In genomic region chr7:114103629-114104347, GRCm38 (mm10) we compare ENCODE assay signal across 12 mouse cellular contexts. TPM values are rescaled to one million over a fixed set of nuclear protein-coding genes. Genes with fewer than 3 reads are reported as not detected.
A peak's percentile ranks its signal among the peaks of the same experiment; 100 is the strongest.
DNase-seq lines count a peak whose midpoint lies in the region; ATAC-seq and TF ChIP-seq lines count a peak whose summit lies in the region.
"Had no signal": no experiment of that assay in that cellular context is flagged by ENCODE, and none has a peak within 500 bp of the region (broad histone marks: within the 10 kb centered on the region; RNA-seq: fewer than 3 reads in every experiment).

No protein-coding gene starts in this region.

- peaks cover 63% of the 10 kb centered on the region for H3K4me1 ChIP-seq in heart, embryonic 11.5 days (ENCODE audit: control insufficient read depth, insufficient read depth, low read length)
- H3K4me1 ChIP-seq in liver, postnatal 0 days (ENCODE audit: insufficient read depth) = peaks cover 32% of the 10 kb centered on the region
- peaks cover 14% of the 10 kb centered on the region for H3K4me1 ChIP-seq in liver, embryonic 11.5 days (replicated peaks; ENCODE audit: control insufficient read depth, insufficient read depth, low read length)

- no peaks in the 10 kb centered on the region for H3K27me3 ChIP-seq in heart, embryonic 11.5 days (ENCODE audit: control insufficient read depth, insufficient read depth, low read length)
- no peaks in the 10 kb centered on the region for H3K27me3 ChIP-seq in liver, postnatal 0 days (ENCODE audit: insufficient read depth, low read length)
- H3K27me3 ChIP-seq in liver, embryonic 11.5 days (replicated peaks; ENCODE audit: control insufficient read depth, insufficient read depth, low read length) = no peaks in the 10 kb centered on the region
- H3K27me3 ChIP-seq: neural tube, embryonic 13.5 days had no signal

- no peak for TF ChIP-seq CTCF in liver, postnatal 0 days (IDR thresholded peaks at IDR 0.05; ENCODE audit: low read depth)

- H3K9me3 ChIP-seq in heart, embryonic 11.5 days (replicated peaks; ENCODE audit: control insufficient read depth, low read length) = no peaks in the 10 kb centered on the region
- no peaks in the 10 kb centered on the region for H3K9me3 ChIP-seq in liver, postnatal 0 days (ENCODE audit: low read length)
- no peaks in the 10 kb centered on the region for H3K9me3 ChIP-seq in liver, embryonic 11.5 days (ENCODE audit: control insufficient read depth, low read length)
- H3K9me3 ChIP-seq: neural tube, embryonic 13.5 days had no signal

- no peak for DNase-seq in heart, adult 9 months (ENCODE audit: low spot score in 2 of 2)
- DNase-seq in liver, postnatal 0 days = peak; percentile 34
- no peak for DNase-seq in liver, embryonic 11.5 days (ENCODE audit: low spot score)
- peak; percentile 22 for DNase-seq in lung, postnatal 10 days
- DNase-seq in cerebellum, adult 8-10 months = no peak
- DNase-seq in retina, postnatal 1 day = no peak
- no peak for DNase-seq in spleen, adult 18-20 months
- DNase-seq: adrenal gland, postnatal 14 days had no signal

- peak overlapping the region; percentile 36 for H3K4me2 ChIP-seq in heart, embryonic 11.5 days
- H3K4me2 ChIP-seq in liver, postnatal 0 days (ENCODE audit: low read depth, low read length) = peak overlapping the region; percentile 43
- no peak overlapping the region for H3K4me2 ChIP-seq in liver, embryonic 11.5 days
- H3K4me2 ChIP-seq: hindbrain, embryonic 14.5 days; neural tube, embryonic 13.5 days had no signal

- no peaks in the 10 kb centered on the region for H3K36me3 ChIP-seq in heart, embryonic 11.5 days (ENCODE audit: control insufficient read depth, insufficient read depth, low read length)
- no peaks in the 10 kb centered on the region for H3K36me3 ChIP-seq in liver, postnatal 0 days (replicated peaks; ENCODE audit: insufficient read depth, low read length)
- H3K36me3 ChIP-seq in liver, embryonic 11.5 days (ENCODE audit: control insufficient read depth, insufficient read depth, low read length) = no peaks in the 10 kb centered on the region
- H3K36me3 ChIP-seq: neural tube, embryonic 13.5 days had no signal

- no peak overlapping the region for H3K27ac ChIP-seq in heart, embryonic 11.5 days (ENCODE audit: low read depth, low read length)
- H3K27ac ChIP-seq in liver, postnatal 0 days (ENCODE audit: low read depth) = no peak overlapping the region
- H3K27ac ChIP-seq in liver, embryonic 11.5 days (ENCODE audit: low read depth, low read length) = no peak overlapping the region
- H3K27ac ChIP-seq: hindbrain, embryonic 14.5 days; neural tube, embryonic 13.5 days had no signal

- no peak overlapping the region for H3K9ac ChIP-seq in heart, embryonic 11.5 days (ENCODE audit: low read depth, low read length)
- H3K9ac ChIP-seq in liver, postnatal 0 days (replicated peaks) = no peak overlapping the region
- no peak overlapping the region for H3K9ac ChIP-seq in liver, embryonic 11.5 days (ENCODE audit: low read depth, low read length)
- H3K9ac ChIP-seq: hindbrain, embryonic 14.5 days; neural tube, embryonic 13.5 days had no signal

- no peak for ATAC-seq in heart, embryonic 11.5 days (replicated peaks; ENCODE audit: insufficient number of reproducible peaks, low FRiP score, low TSS enrichment)
- ATAC-seq in liver, postnatal 0 days = peak; percentile 90
- no peak; the same call in 1 of the 2 replicates for ATAC-seq in liver, embryonic 11.5 days (replicated peaks; ENCODE audit: low FRiP score)
- ATAC-seq: forebrain, embryonic 14.5 days had no signal

- peak; percentile 61; the same call in 1 of the 2 replicates for TF ChIP-seq EP300 in liver, postnatal 0 days (IDR thresholded peaks at IDR 0.05; ENCODE audit: low read depth)

- 71% methylated on average over 24 of the region's 24 CpGs for WGBS in heart, embryonic 11.5 days (ENCODE audit: insufficient replicate concordance)
- 63% methylated on average over 24 of the region's 24 CpGs for WGBS in liver, postnatal 0 days (ENCODE audit: insufficient replicate concordance)
- 80% methylated on average over 24 of the region's 24 CpGs for WGBS in liver, embryonic 11.5 days

- no peak overlapping the region for H3K4me3 ChIP-seq in heart, embryonic 11.5 days (ENCODE audit: low read depth, low read length)
- no peak overlapping the region for H3K4me3 ChIP-seq in liver, postnatal 0 days (ENCODE audit: low read depth, low read length)
- no peak overlapping the region for H3K4me3 ChIP-seq in liver, embryonic 11.5 days (ENCODE audit: low read depth, low read length)
- H3K4me3 ChIP-seq: neural tube, embryonic 13.5 days had no signal

RNA-seq across cellular contexts. Expression of gene Rras2, which starts 13.8 kb away (rescaled TPM):
- 53.9 and 56.8 TPM in 2 replicates for polyA plus RNA-seq in heart, embryonic 11.5 days (2014; fragmentation: Nextera tagmentation; extraction: Ambion mirVana)
- 8.1 and 8.7 TPM in 2 replicates for polyA plus RNA-seq in liver, postnatal 0 days (2015; fragmentation: Nextera tagmentation; extraction: Ambion mirVana)
- polyA plus RNA-seq in liver, embryonic 11.5 days (2014; fragmentation: Nextera tagmentation; extraction: Ambion mirVana) = 20.1 and 20.4 TPM in 2 replicates

Comparison
In these comparisons a context has a peak if more than half of its experiments do, and no peak if none do; other contexts are left out.
1. DNase-seq: peak in liver, postnatal 0 days (single experiment) and lung, postnatal 10 days (single experiment); none in heart, adult 9 months (0 of 2), liver, embryonic 11.5 days (single experiment), cerebellum, adult 8-10 months (single experiment), retina, postnatal 1 day (single experiment) and spleen, adult 18-20 months (0 of 2).